Mouse (Mus musculus): ENCODE measurements at regions not wholly inside any gene's neighbourhood (a gene's known extent, or its start where the extent isn't known, plus 50 kb on each side); places are given as distances from the start of the nearest gene placed in this dataset.

GRCm38 (mm10) chr15:67410012-67410411, 909.3 kb upstream of the Lrrc6 start:
- TF ChIP-seq EP300 (IDR thresholded peaks at IDR 0.05) = no peak
- no peak for TF ChIP-seq CTCF (IDR thresholded peaks at IDR 0.05)

Data from lung, postnatal 0 days (tissue).